Mouse (Mus musculus): ENCODE results near the gene Marveld2. TPM values are rescaled to one million over a fixed set of nuclear protein-coding genes. Genes with fewer than 3 reads are reported as not detected.

Gene Marveld2
- total and polyA plus RNA-seq, 2 experiments from 2014 or later: 2.1 to 3.2 TPM

DNA sequence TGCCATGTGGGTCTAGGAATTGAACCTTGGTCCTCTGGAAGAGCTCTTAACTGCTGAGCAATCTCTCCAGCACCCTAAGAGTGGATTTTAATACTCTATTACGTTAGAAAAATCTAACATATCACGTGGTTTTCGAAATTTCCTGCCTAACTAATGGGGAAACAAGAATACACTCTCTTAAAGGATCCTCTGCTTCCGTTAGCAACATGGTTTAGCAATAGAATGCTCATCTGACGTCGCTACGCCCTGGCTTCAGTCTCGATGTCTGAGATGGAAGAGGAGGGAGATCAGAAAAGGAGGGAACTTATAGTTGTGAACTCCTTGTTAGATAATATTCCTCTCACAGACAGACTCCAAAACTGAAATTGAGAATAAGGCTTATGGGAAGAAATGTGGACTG is 31.5 kb upstream of the Marveld2 start:
- no peak overlapping the region for H3K4me2 ChIP-seq (ENCODE audit: low read depth, low read length)
- DNase-seq (ENCODE audit: low spot score) (no peak), ATAC-seq (no peak)
- whole genome bisulfite sequencing: 96% methylated on average over 8 of the region's 8 CpGs
- no peak for TF ChIP-seq CTCF (IDR thresholded peaks at IDR 0.05; ENCODE audit: low read depth)
- no peak overlapping the region for H3K4me3 ChIP-seq (ENCODE audit: low read length)
- peaks cover 5% of the 10 kb centered on the region; the same call in 1 of the 2 replicates for H3K4me1 ChIP-seq (ENCODE audit: insufficient read depth, low read length)
- H3K9me3 ChIP-seq (ENCODE audit: low read length): no peaks in the 10 kb centered on the region
- peaks cover 25% of the 10 kb centered on the region for H3K36me3 ChIP-seq (ENCODE audit: insufficient read depth, low read length)
- no peaks in the 10 kb centered on the region for H3K27me3 ChIP-seq (ENCODE audit: insufficient read depth, low read length)
- H3K9ac ChIP-seq (replicated peaks; ENCODE audit: low read length): no peak overlapping the region
- H3K27ac ChIP-seq: no peak overlapping the region

- H3K9ac ChIP-seq (replicated peaks; ENCODE audit: low read length): no peak overlapping the region
- ATAC-seq (no peak), DNase-seq (ENCODE audit: low spot score) (no peak)
- H3K27ac ChIP-seq: no peak overlapping the region
- no peaks in the 10 kb centered on the region for H3K9me3 ChIP-seq (ENCODE audit: low read length)
- H3K4me1 ChIP-seq (ENCODE audit: insufficient read depth, low read length): no peaks in the 10 kb centered on the region
- no peak overlapping the region for H3K4me3 ChIP-seq (ENCODE audit: low read length)
- peaks cover 36% of the 10 kb centered on the region for H3K36me3 ChIP-seq (ENCODE audit: insufficient read depth, low read length)
- 95% methylated on average over 4 of the region's 4 CpGs for WGBS
- H3K4me2 ChIP-seq (ENCODE audit: low read depth, low read length): no peak overlapping the region
- TF ChIP-seq CTCF (IDR thresholded peaks at IDR 0.05; ENCODE audit: low read depth): no peak
- no peaks in the 10 kb centered on the region for H3K27me3 ChIP-seq (ENCODE audit: insufficient read depth, low read length)
Observed at GRCm38 (mm10) chr13:100642471-100643209, 25.9 kb upstream of the Marveld2 start.

DNA sequence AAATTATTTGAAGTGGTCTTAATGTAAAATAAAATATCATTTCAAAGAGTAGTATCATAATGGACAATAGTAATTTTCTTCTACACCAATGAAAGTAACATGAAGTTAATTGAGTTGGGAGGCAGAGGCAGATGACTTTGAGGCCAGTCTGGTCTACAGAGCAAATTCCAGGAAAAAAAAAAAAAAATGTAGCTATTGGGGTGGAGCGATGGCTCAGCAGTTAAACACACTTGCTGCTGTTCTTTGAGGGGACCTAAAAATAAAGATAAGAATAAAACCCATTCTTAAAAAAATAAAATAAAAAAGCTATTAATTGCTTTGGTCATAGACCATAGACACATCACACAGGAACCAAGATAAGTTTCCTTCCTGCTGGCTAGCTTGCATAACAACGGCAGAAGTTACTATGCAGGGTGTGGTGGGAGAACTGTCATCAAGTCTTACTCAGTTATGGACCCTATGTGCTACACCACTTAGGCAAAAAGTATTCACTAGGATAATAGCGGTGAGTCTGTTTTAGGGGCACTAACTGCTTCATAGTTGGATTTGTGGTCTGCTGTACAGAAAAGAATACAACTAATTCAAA is 17.4 kb upstream of the Marveld2 start:
- Histone ChIP-seq H3K4me3 (ENCODE audit: low read length) (no peak overlapping the region), H3K9me3 (ENCODE audit: low read length) (no peaks in the 10 kb centered on the region), H3K4me2 (ENCODE audit: low read depth, low read length) (no peak overlapping the region), H3K36me3 (ENCODE audit: insufficient read depth, low read length) (peaks cover 31% of the 10 kb centered on the region), H3K9ac (replicated peaks; ENCODE audit: low read length) (no peak overlapping the region), H3K4me1 (ENCODE audit: insufficient read depth, low read length) (no peaks in the 10 kb centered on the region), H3K27ac (no peak overlapping the region), H3K27me3 (ENCODE audit: insufficient read depth, low read length) (no peaks in the 10 kb centered on the region)
- TF ChIP-seq CTCF (IDR thresholded peaks at IDR 0.05; ENCODE audit: low read depth): no peak
- no peak for DNase-seq (ENCODE audit: low spot score)
- WGBS: 94% methylated on average over 3 of the region's 3 CpGs
- no peak for ATAC-seq

DNA sequence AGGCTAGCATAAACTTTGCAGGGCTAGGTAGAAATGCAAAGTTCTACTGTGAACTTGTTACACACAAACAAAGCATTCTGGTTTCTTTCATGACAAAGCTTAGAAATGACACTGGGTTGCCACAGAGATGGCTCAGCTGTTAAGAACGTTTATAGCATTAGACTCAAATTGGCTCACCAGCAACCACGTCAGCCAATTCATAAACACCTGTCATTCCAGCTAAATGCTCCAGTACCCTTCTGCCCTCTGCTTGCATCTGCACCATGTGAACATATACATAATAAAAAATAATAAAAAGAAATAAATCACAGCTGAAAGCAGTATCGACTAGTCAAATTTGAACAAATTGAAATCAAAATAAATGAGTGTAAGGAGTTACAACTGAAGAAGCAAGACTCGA is 5.5 kb upstream of the Marveld2 start:
- 90% methylated on average over 4 of the region's 4 CpGs for WGBS

DNA sequence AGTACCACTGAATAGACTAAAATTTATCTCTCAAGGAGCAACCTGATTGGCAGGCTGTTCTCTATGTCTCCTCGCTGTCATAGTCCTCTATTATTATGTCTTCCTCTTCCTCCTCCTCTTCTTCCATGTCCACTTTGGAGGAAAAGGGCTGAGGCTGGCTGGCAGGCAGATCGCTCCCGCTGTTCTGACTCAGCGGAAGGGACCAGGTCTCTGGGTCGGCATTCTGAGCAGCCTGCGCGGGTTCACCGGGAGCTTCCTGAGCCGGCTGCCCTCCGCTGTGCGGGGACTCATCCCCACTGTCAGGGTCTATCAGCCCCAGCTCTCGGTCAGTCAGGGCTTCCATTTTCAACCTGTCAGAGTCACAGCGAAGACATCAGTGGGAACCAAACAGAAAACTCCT is 812 bp upstream of the Marveld2 start:
- Histone ChIP-seq H3K36me3 (ENCODE audit: insufficient read depth, low read length) (peaks cover 30% of the 10 kb centered on the region; the same call in 1 of the 2 replicates), H3K27me3 (ENCODE audit: insufficient read depth, low read length) (no peaks in the 10 kb centered on the region), H3K4me3 (ENCODE audit: low read length) (no peak overlapping the region), H3K27ac (no peak overlapping the region), H3K4me2 (ENCODE audit: low read depth, low read length) (no peak overlapping the region), H3K9ac (replicated peaks; ENCODE audit: low read length) (no peak overlapping the region), H3K9me3 (ENCODE audit: low read length) (no peaks in the 10 kb centered on the region), H3K4me1 (ENCODE audit: insufficient read depth, low read length) (no peaks in the 10 kb centered on the region)
- ATAC-seq (no peak), DNase-seq (ENCODE audit: low spot score) (no peak)
- WGBS: 79% methylated on average over 13 of the region's 13 CpGs
- no peak for TF ChIP-seq CTCF (IDR thresholded peaks at IDR 0.05; ENCODE audit: low read depth)

More for the DNA sequence above, 5.5 kb upstream of the Marveld2 start:
- Histone ChIP-seq H3K9ac (replicated peaks; ENCODE audit: low read length) (no peak overlapping the region), H3K36me3 (ENCODE audit: insufficient read depth, low read length) (peaks cover 48% of the 10 kb centered on the region), H3K27ac (no peak overlapping the region), H3K27me3 (ENCODE audit: insufficient read depth, low read length) (no peaks in the 10 kb centered on the region), H3K4me2 (ENCODE audit: low read depth, low read length) (no peak overlapping the region), H3K4me1 (ENCODE audit: insufficient read depth, low read length) (no peaks in the 10 kb centered on the region), H3K4me3 (ENCODE audit: low read length) (no peak overlapping the region), H3K9me3 (ENCODE audit: low read length) (no peaks in the 10 kb centered on the region)
- DNase-seq (ENCODE audit: low spot score) (no peak), ATAC-seq (no peak)
- TF ChIP-seq CTCF (IDR thresholded peaks at IDR 0.05; ENCODE audit: low read depth): no peak

DNA sequence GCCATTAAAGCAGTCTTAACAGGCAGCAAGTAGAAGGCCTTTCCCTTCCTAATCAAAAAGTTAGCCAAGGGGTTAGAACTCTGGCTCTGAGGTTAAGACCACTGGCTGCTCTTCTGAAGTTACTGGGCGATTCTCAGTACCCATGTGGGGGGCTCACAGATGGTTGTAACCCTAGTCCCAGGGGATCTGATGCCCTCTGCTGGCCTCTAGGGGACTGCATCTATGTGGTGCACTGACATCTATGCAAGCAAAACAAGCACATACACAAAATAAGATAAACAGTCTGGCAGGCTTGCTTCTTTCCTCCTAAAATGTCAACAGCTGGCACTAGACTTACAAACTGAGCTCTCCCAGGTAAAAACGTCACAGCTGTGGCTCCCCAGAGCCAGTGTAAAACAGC is 3.9 kb downstream of the Marveld2 start:
- no peaks in the 10 kb centered on the region for H3K27me3 ChIP-seq (ENCODE audit: insufficient read depth, low read length)
- H3K9me3 ChIP-seq (ENCODE audit: low read length): no peaks in the 10 kb centered on the region
- 58% methylated on average over 2 of the region's 2 CpGs for WGBS
- H3K36me3 ChIP-seq (ENCODE audit: insufficient read depth, low read length): peaks cover 12% of the 10 kb centered on the region; the same call in 1 of the 2 replicates
- H3K9ac ChIP-seq (replicated peaks; ENCODE audit: low read length): no peak overlapping the region
- H3K4me2 ChIP-seq (ENCODE audit: low read depth, low read length): no peak overlapping the region
- no peaks in the 10 kb centered on the region for H3K4me1 ChIP-seq (ENCODE audit: insufficient read depth, low read length)
- ATAC-seq: no peak
- no peak overlapping the region for H3K27ac ChIP-seq
- peak; percentile 7; the same call in 1 of the 2 replicates for TF ChIP-seq CTCF (IDR thresholded peaks at IDR 0.05; ENCODE audit: low read depth)
- H3K4me3 ChIP-seq (ENCODE audit: low read length): no peak overlapping the region
- DNase-seq (ENCODE audit: low spot score): peak; percentile 1

- ATAC-seq: no peak
- no peaks in the 10 kb centered on the region for H3K27me3 ChIP-seq (ENCODE audit: insufficient read depth, low read length)
- H3K27ac ChIP-seq: no peak overlapping the region
- WGBS: 85% methylated on average over 10 of the region's 10 CpGs
- H3K36me3 ChIP-seq (ENCODE audit: insufficient read depth, low read length): 0 out of 2 replicates have a peak, but pooled peaks cover 5% of the 10 kb centered on the region
- no peak for TF ChIP-seq CTCF (IDR thresholded peaks at IDR 0.05; ENCODE audit: low read depth)
- no peak overlapping the region for H3K9ac ChIP-seq (replicated peaks; ENCODE audit: low read length)
- H3K4me3 ChIP-seq (ENCODE audit: low read length): no peak overlapping the region
- H3K4me2 ChIP-seq (ENCODE audit: low read depth, low read length): no peak overlapping the region
- no peaks in the 10 kb centered on the region for H3K4me1 ChIP-seq (ENCODE audit: insufficient read depth, low read length)
- no peak for DNase-seq (ENCODE audit: low spot score)
- H3K9me3 ChIP-seq (ENCODE audit: low read length): no peaks in the 10 kb centered on the region
Observed at GRCm38 (mm10) chr13:100612251-100612650, 4.5 kb downstream of the Marveld2 start.

Measured in hindbrain, postnatal 0 days (tissue).